Comparison of ENCODE assay signal across 23 mouse cellular contexts in the genomic region with DNA sequence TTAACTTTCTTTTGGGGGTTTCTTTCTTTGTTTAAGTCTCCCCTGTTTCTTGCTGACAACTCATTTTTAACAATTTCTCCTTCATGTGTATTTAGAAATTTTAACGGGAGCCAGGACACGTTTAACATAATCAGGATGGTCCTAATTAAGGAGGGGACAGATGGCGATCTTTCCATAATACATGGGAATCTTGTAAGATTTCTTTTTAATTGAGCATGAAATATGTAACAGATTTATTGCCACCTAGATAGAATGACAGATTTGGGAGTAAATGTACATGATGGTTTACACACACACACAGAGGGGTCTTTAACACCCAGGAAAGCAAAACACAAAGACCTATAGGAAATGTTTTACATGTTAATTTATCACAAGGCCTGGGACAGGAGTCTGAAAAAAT.
"Had no signal": no experiment of that assay in that cellular context is flagged by ENCODE, and none has a peak within 500 bp of the region (broad histone marks: within the 10 kb centered on the region; RNA-seq: fewer than 3 reads in every experiment).

No protein-coding gene starts in this region.

- H3K36me3 ChIP-seq: limb, embryonic 13.5 days; liver, embryonic 12.5 days; liver, embryonic 15.5 days; lung, embryonic 15.5 days; midbrain, embryonic 10.5 days had no signal

- H3K9me3 ChIP-seq: limb, embryonic 13.5 days; liver, embryonic 12.5 days; liver, embryonic 15.5 days; lung, embryonic 15.5 days; megakaryocyte, embryonic 14.5 days; midbrain, embryonic 10.5 days had no signal

- H3K9ac ChIP-seq: limb, embryonic 13.5 days; liver, embryonic 12.5 days; liver, embryonic 15.5 days; lung, embryonic 15.5 days had no signal

- H3K4me1 ChIP-seq: liver, embryonic 12.5 days; liver, embryonic 15.5 days; lung, embryonic 15.5 days; megakaryocyte, embryonic 14.5 days; midbrain, embryonic 10.5 days had no signal

- DNase-seq: kidney, postnatal 25 days; layer of hippocampus, adult 9-11 months; left cerebral cortex, postnatal 4 days; liver; lung, adult 18-20 months; lung, postnatal 10 days; lung, postnatal 36 days; midbrain, embryonic 14.5 days; right cerebral cortex, adult 18-20 months; right cerebral cortex, postnatal 14 days; right cerebral cortex, postnatal 4 days; thymus, adult 2 months; thymus, postnatal 14 days; thymus, postnatal 4 days had no signal

- H3K4me2 ChIP-seq: limb, embryonic 13.5 days; liver, embryonic 12.5 days; liver, embryonic 15.5 days; lung, embryonic 15.5 days had no signal

- H3K27me3 ChIP-seq: limb, embryonic 13.5 days; liver, embryonic 12.5 days; liver, embryonic 15.5 days; lung, embryonic 15.5 days; megakaryocyte, embryonic 14.5 days had no signal

- H3K4me3 ChIP-seq: layer of hippocampus, adult 2 months; limb, embryonic 13.5 days; liver, embryonic 12.5 days; liver, embryonic 15.5 days; lung, embryonic 15.5 days; megakaryocyte, embryonic 14.5 days; midbrain, embryonic 10.5 days had no signal

- ATAC-seq: liver, embryonic 12.5 days had no signal

- H3K27ac ChIP-seq: kidney, postnatal 0 days; layer of hippocampus, adult 2 months; limb, embryonic 13.5 days; liver, embryonic 12.5 days; liver, embryonic 15.5 days; lung, embryonic 15.5 days; midbrain, embryonic 10.5 days; stomach, postnatal 0 days had no signal
